Mouse (Mus musculus): ENCODE data around the gene Trpc2. TPM values are rescaled to one million over a fixed set of nuclear protein-coding genes. Genes with fewer than 3 reads are reported as not detected.

Gene Trpc2
- total RNA-seq, 4 experiments from 2014 or later: 0.22 TPM; not detected in 3

GRCm38 (mm10) chr7:102102696-102103095, 19.8 kb downstream of the Trpc2 start:
- no peak for DNase-seq

- no peak for DNase-seq
Observed at GRCm38 (mm10) chr7:102103555-102103954, 20.6 kb downstream of the Trpc2 start.

GRCm38 (mm10) chr7:102104126-102104525, 21.2 kb downstream of the Trpc2 start:
- DNase-seq: no peak

GRCm38 (mm10) chr7:102106700-102107141, 23.8 kb downstream of the Trpc2 start:
- no peak for DNase-seq

- DNase-seq: no peak
Observed at GRCm38 (mm10) chr7:102108206-102108605, 25.3 kb downstream of the Trpc2 start.

- no peak for DNase-seq
Observed at GRCm38 (mm10) chr7:102109171-102109570, 26.3 kb downstream of the Trpc2 start, which contains the start of gene Art5. TSS of gene Art5 (minus strand) at chr7:102109489.

- DNase-seq: no peak
Observed at GRCm38 (mm10) chr7:102109746-102110145, 26.8 kb downstream of the Trpc2 start.

GRCm38 (mm10) chr7:102113151-102113729, 30.3 kb downstream of the Trpc2 start:
- no peak for DNase-seq

- no peak for DNase-seq
Observed at GRCm38 (mm10) chr7:102116579-102117331, 33.8 kb downstream of the Trpc2 start, which contains the start of gene Chrna10. TSS of gene Chrna10 (minus strand) at chr7:102116828.

- DNase-seq: no peak
Observed at GRCm38 (mm10) chr7:102117382-102117781, 34.5 kb downstream of the Trpc2 start.

- no peak for DNase-seq
Observed at GRCm38 (mm10) chr7:102120326-102120725, 37.4 kb downstream of the Trpc2 start.

GRCm38 (mm10) chr7:102132395-102132794, 49.5 kb downstream of the Trpc2 start:
- DNase-seq: no peak

- no peak for DNase-seq
Observed at GRCm38 (mm10) chr7:102137464-102137863, 54.5 kb downstream of the Trpc2 start.

GRCm38 (mm10) chr7:102137898-102138297, 55.0 kb downstream of the Trpc2 start:
- no peak for DNase-seq

Other genes with a start within 250 kb of the Trpc2 start
- 100 to 1,000 TPM in 2 of 4 experiments, 10 to 100 TPM in 2; 76.9 to 104 (median 101) TPM for gene Inppl1, start 244.9 kb upstream of the Trpc2 start, total RNA-seq (2022)
- 1 to 10 TPM; 1.2 to 4.7 (median 2.8) TPM for gene Folr2, start 225.9 kb upstream of the Trpc2 start, total RNA-seq (2022)
- 10 to 100 TPM; 29.6 to 34.8 (median 30.7) TPM for gene Anapc15, start 219.4 kb upstream of the Trpc2 start, total RNA-seq (2022)
- 1 to 10 TPM in 2 of 4 experiments, not detected in 2; 4.0 to 5.9 TPM for gene Folr1, start 212.3 kb upstream of the Trpc2 start, total RNA-seq (2022)
- gene Lamtor1, start 177.2 kb upstream of the Trpc2 start, total RNA-seq (2022): 100 to 1,000 TPM in 3 of 4 experiments, 10 to 100 TPM in 1; 92.8 to 107 (median 104) TPM
- not detected for gene Tomt, start 176.8 kb upstream of the Trpc2 start, total RNA-seq (2022)
- 10 to 100 TPM; 11.3 to 19.1 (median 16.7) TPM for gene Lrrc51, start 149.2 kb upstream of the Trpc2 start, total RNA-seq (2022)
- gene Numa1, start 149.0 kb upstream of the Trpc2 start, total RNA-seq (2022): 100 to 1,000 TPM; 191 to 248 (median 221) TPM
- 10 to 100 TPM in 2 of 4 experiments, 1 to 10 TPM in 2; 8.1 to 12.5 (median 10.1) TPM for gene Il18bp, start 64.4 kb upstream of the Trpc2 start, total RNA-seq (2022)
- gene Rnf121, start 17.6 kb upstream of the Trpc2 start, total RNA-seq (2022): 10 to 100 TPM; 34.1 to 56.0 (median 38.4) TPM
- gene Xndc1, start 17.6 kb upstream of the Trpc2 start, total RNA-seq (2022): 10 to 100 TPM; 12.4 to 23.7 (median 18.7) TPM
- gene Xntrpc, start 17.4 kb upstream of the Trpc2 start, total RNA-seq (2022): 1 to 10 TPM; 1.1 to 3.5 (median 1.5) TPM
- not detected for gene Art1, start 18.6 kb downstream of the Trpc2 start, total RNA-seq (2022)
- gene Art5, start 26.4 kb downstream of the Trpc2 start, total RNA-seq (2022): under 1 TPM in 1 of 4 experiments, not detected in 3; 0.38 TPM
- under 1 TPM in 1 of 4 experiments, not detected in 3; 0.28 TPM for gene Chrna10, start 33.7 kb downstream of the Trpc2 start, total RNA-seq (2022)
- gene Nup98, start 127.1 kb downstream of the Trpc2 start, total RNA-seq (2022): 10 to 100 TPM; 56.0 to 84.3 (median 74.0) TPM
- gene Pgap2, start 127.1 kb downstream of the Trpc2 start, total RNA-seq (2022): 10 to 100 TPM; 76.4 to 94.5 (median 93.0) TPM
- gene Rhog, start 172.9 kb downstream of the Trpc2 start, total RNA-seq (2022): 10 to 100 TPM; 39.8 to 54.4 (median 47.5) TPM
- gene Stim1, start 184.7 kb downstream of the Trpc2 start, total RNA-seq (2022): 10 to 100 TPM; 74.4 to 93.6 (median 83.3) TPM